Mouse (Mus musculus): ENCODE measurements around the gene Sparcl1. TPM values are rescaled to one million over a fixed set of nuclear protein-coding genes. Genes with fewer than 3 reads are reported as not detected.

Gene Sparcl1
- total RNA-seq, 4 experiments from 2014 or later, result 165 to 223 (median 203) TPM

Small RNA genes within 50 kb of the gene (microRNA-seq; reads per million reads assigned to microRNA genes)
- gene Mir5619, result not detected

Other genes starting within 250 kb of the Sparcl1 start
- gene Klhl8, start 202.5 kb downstream of the Sparcl1 start, total RNA-seq (2022), result 10 to 100 TPM; 10.4 to 11.2 (median 10.5) TPM
- gene Hsd17b13, start 136.3 kb downstream of the Sparcl1 start, total RNA-seq (2022), result not detected
- gene Hsd17b11, start 91.8 kb downstream of the Sparcl1 start, total RNA-seq (2022), result 10 to 100 TPM; 26.5 to 30.0 (median 27.4) TPM
- gene Nudt9, start 67.4 kb downstream of the Sparcl1 start, total RNA-seq (2022), result 10 to 100 TPM; 53.8 to 58.9 (median 56.7) TPM
- gene Gm17660, start 36.1 kb downstream of the Sparcl1 start, total RNA-seq (2022), result not detected
- not detected for gene Dspp, start 57.0 kb upstream of the Sparcl1 start, total RNA-seq (2022)
- not detected for gene Dmp1, start 88.9 kb upstream of the Sparcl1 start, total RNA-seq (2022)
- not detected for gene Ibsp, start 185.4 kb upstream of the Sparcl1 start, total RNA-seq (2022)
- gene Mepe, start 211.6 kb upstream of the Sparcl1 start, total RNA-seq (2022), result not detected